Mouse (Mus musculus) naive thymus-derived CD4-positive, alpha-beta T cell, adult 2 months (primary cell): ENCODE results near the gene Olfr1340.

ENCODE experiments used
- DNase-seq: peaks from one replicate; pipeline ENCODE4 v3.0.0-alpha.2; 2011; ENCODE audit warnings: low read depth

Gene Olfr1340

DNA sequence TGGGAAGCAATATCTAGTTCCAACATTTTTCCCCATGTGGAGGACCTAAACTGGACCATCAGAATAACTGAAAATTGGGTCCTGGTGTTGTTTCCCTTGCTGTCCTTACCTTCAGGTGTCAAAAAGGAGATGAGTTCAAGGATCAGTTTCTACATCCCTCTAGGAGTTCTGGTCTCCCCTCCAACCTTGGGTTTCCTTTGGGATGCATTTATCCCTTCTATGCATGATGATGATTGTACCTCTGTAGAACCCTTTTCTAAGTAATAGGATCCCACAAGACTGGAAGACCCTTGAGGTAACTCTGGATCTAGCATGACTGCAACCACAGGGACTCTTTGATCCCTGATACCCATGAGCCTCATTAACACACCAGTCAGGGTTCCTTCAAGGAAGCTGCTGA, at the start of gene Olfr1340:
TSS of gene Olfr1340 (plus strand) at position 301 of the 400 bp plus-strand sequence.
- DNase-seq: no peak

DNA sequence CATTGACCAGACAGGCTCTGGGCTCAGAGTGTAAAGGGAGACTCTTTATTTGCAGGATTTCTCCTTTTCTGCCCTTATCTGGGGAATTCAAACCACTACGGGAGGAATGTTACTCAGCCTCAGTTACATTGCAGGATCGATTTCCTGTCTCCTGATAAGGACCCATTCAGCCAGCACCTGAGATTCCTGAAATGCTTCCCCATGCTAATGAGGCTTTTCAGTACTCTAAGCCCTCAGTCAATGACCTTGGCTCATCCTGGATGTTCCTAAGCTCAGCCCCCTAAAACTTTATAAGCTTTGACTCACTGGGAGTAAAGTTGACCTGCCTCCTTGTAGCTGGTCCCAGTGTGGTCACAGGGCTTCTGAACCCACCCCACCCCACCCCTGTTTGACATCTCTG, 32.9 kb upstream of the Olfr1340 start:
- DNase-seq: no peak

DNA sequence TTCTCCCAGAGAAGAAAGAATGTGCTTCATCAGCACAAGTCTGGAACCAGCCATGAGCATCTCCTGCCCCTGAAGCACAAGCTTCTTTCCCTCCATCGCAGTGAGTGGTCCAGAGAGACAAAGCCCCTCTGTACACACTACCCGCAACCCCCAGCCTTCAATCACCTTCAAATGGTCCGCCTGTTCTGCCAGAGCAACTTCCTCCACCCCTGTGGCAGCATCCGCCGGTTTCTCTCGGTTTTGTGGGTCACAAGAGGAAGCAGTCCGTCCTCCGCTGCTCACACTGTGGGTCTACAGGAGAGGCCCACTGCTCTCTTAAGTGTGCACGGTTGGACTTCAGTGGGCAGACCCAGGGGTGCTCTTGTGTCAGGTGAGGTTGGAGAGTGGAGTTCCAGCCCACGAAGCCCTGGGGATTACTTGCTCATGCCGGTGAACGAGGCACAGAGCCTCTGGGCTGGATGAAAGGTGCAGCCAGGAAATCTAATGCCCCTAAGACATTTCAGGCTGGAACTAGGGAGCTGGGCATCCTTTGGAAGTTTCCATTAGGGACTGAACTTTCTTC, 27.4 kb upstream of the Olfr1340 start, which contains the start of gene Olfr1342:
TSS of gene Olfr1342 (minus strand) at position 345 of the 562 bp plus-strand sequence.
- DNase-seq: no peak

DNA sequence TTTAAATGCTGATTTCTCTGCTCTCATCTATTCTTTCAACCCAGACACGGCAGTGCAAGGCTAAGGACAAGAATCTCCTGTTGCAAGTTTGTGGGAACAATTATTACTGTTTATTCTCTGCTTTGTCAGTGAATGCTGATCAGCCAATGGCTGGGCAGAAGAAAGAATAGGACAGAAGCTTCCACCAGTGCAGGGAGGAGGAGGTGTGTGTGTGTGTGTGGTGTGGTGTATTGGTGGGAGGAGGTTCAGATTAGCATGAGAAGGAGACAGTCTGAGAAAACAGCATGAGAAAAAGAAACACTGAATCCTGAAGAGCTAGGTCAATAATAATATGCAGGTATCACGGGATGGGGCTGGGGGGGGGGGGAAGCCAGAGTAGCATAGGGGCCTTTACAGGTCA, 26.1 kb upstream of the Olfr1340 start:
- DNase-seq: no peak

DNA sequence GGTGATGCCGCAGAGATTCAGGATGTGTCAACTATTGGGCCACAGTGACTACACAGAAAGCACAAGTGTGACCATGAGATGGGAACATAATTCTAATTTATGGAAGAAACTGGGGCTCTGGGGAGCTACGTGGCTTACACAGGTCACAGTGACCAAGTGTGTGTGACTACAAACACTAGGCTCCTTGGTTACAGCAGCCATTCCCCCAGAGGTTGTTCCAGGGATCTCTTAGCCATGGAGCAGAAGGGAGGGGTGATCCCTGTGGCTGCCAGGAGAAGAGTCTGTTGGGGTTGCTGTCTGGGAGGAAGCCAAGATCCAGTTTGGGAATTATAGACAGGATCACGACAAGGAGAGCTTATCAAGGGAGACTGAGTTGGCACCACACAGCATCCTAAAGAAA, 16.7 kb upstream of the Olfr1340 start, which contains the start of gene Olfr1341:
TSS of gene Olfr1341 (plus strand) at position 301 of the 400 bp plus-strand sequence.
- no peak for DNase-seq

DNA sequence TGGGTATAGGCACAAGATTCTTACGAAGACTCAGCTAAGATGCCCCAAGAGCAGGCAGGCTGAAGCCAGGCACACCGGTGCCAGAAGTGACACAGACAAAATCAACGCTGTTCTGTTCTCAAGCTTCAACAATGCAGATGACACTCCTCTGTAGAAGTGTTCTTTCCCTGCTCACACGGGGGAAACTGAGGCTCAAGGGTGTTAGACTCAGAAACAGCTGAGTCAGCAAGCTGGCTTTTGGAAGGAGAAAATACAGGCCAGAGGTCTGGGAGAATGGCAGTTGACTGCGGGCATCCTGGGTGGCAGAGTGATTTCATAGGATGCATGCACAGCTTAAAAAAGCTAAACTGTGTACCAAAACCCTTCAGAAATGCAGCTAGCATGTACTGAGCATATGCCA, 11.9 kb upstream of the Olfr1340 start:
- DNase-seq: no peak

DNA sequence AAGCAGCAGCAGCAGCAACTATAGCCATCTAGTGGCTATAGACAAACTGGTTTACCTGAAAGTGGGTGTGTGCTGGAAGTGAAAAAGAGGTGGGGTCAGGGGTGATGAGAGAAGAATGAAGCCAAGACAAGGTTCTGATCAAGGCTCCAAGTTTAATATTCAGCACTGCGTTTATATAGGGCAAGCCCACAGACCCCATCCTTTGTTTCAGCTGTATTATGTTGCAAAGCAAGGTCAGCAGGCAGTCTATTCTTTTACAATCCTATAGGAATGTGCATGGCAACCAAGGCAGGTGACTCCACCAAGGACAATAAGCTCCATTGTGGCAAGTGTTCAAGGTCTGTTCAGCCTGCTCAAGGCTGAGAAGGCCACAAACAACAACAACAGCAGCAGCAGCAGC, 8.3 kb upstream of the Olfr1340 start:
- DNase-seq: no peak

DNA sequence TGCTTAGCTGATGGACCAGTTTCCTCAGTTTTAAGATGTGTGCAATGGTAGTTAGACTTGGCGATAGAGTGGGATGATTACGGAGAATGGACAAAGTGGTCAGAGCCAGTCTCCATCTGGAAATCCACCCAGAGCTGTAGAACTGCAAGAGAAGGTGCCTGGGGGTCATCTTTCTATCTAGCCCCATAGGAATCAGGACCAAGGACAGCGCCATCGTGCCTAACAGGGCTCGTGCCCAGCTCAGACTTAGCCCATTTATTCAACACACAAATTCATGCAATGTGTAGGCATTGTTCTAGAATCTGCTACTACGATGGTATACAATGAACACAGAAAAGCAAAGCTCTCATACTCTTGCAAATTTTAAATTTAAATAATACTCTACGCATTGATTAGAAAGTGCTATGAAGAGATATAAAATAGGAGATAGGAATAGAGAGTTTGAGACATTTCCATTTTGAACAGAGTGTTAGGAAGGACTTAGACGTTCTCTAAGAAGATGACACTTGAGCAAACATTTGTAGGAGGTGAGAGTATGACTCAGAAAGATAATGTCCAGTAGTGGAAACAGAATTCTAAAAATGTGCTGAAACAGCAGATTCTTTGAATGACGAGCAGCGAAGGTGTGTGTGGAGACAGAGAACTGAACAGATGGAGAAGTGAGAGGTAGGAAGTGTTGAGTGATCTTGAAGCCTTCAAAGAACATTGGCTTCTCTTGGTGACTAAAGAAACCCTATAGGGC, 2.0 kb downstream of the Olfr1340 start:
- DNase-seq: no peak

DNA sequence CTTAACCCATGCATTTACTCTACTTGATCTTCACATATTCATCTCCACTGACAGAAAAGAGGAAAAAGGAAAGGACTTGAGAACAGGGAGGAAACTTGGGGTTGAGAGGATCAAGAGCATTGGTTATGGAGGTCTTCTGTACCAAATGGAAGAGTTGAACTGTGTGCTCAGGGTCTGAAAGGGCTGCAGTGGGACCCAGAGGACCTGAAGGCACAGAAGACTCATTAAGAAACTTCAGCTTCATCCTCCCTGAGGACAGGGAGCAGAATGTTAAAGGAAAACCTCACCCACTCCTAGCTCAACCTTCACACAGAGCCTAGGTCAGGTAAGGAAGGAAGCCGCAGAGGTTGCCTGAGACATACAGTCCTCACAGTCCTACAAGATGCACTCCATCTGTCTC, 11.9 kb downstream of the Olfr1340 start, which contains the start of gene Olfr1339:
TSS of gene Olfr1339 (plus strand) at position 301 of the 400 bp plus-strand sequence.
- no peak for DNase-seq

DNA sequence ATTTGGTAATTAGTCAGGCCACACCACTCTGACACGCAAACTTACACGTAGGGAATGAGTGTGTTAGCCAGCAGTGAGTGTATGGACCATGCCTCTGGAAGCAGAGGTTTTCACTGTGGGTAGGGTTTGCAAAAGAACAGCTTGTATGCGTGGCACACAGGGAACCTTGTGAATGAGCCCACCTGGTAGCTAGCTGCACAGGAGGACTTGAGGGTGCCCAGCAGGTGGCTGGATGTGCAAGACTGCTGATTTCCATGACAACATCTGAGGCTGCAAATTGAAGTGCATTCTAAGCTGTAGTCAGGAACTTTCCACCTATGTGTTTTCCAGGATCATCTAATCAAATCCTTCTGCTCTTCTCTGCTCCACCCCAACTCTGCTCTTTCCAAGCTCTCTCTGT, 19.6 kb downstream of the Olfr1340 start:
- DNase-seq: no peak

DNA sequence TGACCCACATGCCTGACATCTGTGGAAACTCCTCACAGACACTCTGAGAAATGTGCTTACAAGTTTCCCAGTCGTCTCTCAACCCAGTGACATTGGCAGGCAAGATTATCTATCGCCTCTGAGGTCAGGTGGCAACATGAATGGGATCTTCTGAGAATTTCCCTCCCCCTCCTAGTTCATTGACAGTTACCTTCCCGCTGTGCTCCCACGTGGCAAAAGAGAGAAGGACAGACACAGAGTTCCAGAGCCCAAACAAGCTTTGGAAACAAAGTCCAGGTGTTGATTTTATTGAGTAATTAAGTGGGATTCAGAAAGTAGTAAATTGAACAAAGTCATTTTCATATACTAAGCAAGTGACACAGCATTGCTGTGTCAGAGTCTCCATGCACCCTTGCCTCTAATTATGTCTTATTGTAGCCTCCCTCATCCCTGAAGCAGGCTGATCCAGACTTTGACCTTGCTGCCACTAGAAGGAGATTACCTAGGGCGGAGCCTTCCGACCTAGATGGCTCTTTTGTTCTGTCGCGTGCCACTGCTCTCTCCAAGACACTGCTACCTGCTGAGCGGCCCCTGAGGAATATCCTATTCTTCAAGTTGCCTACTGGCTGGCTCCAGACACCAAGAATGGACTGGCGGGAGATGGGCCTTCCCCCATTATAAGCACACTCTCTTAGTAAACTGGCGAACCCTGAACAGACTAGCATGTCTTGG, 21.2 kb downstream of the Olfr1340 start:
- DNase-seq: no peak

DNA sequence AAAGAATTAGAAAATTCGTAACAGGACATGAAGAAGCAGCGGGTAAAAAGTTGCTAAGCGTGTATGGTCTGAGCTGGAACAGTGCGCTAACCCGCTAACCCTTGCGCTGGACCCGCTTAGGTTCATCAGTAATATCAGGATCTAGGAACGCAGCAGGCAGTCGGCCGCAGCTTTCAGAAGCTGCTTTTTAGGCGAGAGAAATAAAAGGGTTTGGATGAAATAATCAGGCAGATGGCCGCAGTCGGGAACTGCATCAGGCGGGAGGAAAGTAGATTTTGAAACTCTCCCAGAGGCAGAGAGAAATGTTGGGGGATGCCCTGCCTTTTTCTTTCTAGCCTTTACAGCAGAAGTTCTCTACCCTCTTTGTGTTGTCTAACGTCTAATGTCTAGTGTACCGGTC, 21.9 kb downstream of the Olfr1340 start:
- no peak for DNase-seq

DNA sequence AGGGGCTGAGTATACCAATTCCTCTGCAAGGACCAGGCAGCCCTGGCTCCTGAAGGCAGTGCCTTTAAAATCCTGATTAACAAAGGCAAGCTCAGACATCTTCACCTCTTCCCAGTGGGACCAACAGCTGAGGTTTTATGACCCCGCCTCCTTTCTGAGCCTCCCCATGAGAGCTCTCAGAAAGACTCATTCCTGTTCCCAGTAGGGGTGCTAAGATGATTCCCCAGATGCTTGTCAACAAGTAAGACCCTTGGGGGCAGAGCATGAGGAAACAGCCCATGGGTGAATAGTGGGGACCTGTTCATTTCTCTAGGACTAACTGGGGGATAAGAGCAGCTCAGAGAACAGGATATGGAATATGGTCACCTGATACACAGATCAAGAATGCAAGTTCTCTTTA, 38.7 kb downstream of the Olfr1340 start, which contains the start of gene Olfr1338:
TSS of gene Olfr1338 (minus strand) at position 101 of the 400 bp plus-strand sequence.
- DNase-seq: no peak
